Mouse (Mus musculus): Measurements from ENCODE around the gene Spata2l. TPM values are rescaled to one million over a fixed set of nuclear protein-coding genes. Genes with fewer than 3 reads are reported as not detected.
A peak's percentile ranks its signal among the peaks of the same experiment; 100 is the strongest.
"Not testable (repeated sequence)": the region's sequence is repeated elsewhere in the genome, so short reads cannot be mapped to it uniquely, and the experiment has no call there.

The Spata2l gene
- total RNA-seq (2017) = 1.8 and 3.8 TPM in 2 replicates

DNA sequence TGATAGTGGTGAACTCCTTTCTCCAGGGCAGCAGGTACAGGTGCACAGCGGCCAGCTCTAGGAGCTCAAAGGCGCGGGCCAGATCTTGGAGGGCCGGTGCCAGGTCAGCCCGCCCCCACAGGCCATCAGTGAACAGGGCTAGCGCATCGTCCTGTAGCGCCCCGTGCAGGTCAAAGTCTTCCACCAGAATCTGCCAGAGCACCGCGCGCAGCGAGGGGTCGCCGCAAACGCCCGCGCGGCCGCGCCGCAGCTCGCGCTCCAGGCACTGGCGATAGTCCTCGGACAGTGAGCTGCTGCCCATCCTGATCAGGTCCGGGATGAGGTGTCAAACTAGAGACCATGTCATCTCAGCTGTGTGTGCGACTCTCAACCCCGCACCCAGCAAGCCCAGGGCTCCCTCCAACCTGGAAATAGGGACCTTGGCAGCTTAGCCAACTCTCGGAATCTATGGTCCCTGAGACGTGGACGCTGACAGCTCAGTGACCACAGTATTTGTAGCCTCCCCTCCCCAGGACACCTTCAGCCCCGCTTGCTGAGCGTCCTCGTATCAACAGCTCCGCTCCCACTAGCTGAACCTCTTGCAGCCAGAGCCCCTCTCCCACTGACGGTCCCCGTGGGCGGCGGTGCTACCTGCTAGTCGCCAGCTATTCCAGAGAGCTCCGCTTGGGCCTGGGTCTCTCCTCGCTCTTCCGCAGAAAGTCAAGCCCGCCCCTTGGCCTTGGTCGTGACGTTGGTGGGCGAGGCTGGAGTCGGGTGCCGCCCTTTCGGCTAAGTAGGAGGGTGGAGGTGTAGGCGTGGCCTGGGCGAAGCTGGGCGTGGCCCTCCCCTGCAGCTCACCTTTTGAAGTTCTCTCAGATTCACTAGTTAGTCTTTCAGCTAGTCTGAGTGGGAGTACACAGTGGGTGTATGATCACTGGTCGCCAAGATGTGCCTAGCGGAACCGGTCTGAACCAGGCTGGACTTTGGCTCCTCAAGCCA lies at the start of gene Spata2l:
Gene Spata2l, minus strand, starts transcription at position 714 of the 978 bp plus-strand sequence.
- peak; percentile 93 for ATAC-seq (replicated peaks; ENCODE audit: low read depth, poor library complexity, severe bottlenecking)

DNA sequence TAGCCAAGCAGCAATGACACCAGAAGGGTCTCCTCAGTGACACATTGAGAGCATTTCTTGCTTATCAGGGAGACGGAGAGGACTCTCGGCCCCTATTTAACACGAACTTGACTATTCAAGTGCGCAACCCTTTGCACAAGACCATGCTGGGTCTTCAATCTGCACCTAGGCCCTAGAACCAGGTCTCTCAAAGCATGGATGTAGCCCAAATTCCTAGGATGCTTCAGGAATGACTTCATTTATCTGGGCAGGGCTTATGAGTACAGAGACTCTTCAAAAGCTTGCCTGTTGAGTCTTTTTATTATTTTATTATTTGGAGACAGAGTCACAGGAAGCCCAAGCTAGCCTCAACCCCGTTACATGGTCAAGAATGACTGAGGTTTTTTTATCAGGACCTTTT lies 48.5 kb upstream of the Spata2l start:
- no peak for ATAC-seq (replicated peaks; ENCODE audit: low read depth, poor library complexity, severe bottlenecking)

DNA sequence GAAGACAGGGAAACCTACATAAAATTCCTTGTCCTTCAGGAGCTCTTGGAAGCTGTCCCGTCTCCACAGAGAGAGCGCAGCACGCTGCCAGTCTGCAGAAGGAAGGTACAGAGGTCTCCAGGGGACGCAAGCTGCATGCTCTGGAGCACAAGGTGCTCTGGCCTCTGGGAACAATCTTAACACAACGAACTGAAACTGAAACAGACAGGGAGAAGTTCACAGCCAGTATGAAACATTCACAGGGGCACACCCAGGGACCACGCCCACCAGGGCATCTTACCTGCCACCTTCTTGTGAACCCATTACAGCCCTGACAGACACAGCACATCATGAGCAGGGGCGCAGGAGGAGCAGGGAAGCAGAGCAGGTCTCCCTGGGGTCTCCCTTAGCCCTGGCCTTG lies 48.0 kb upstream of the Spata2l start:
- no peak for ATAC-seq (replicated peaks; ENCODE audit: low read depth, poor library complexity, severe bottlenecking)

DNA sequence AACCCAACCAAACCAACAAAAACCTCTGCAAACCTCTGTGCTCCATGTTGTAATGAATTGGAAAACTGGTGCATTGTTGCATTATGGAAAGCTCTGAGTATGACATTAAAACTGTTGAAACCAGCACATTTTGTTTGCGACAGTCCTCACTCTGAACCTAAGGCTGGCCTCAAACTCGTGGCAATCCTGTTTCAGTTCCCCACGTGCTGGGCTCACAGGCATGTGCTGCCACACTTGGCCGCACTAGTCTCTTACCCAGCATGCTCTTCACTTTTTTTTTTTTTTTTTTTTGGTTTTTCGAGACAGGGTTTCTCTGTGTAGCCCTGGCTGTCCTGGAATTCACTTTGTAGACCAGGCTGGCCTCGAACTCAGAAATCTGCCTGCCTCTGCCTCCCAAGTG lies 47.0 kb upstream of the Spata2l start:
- not testable (repeated sequence) for ATAC-seq (replicated peaks; ENCODE audit: low read depth, poor library complexity, severe bottlenecking)

GRCm38 (mm10) chr8:123280302-123281094 lies 44.5 kb upstream of the Spata2l start:
- peak; percentile 65 for ATAC-seq (replicated peaks; ENCODE audit: low read depth, poor library complexity, severe bottlenecking)

DNA sequence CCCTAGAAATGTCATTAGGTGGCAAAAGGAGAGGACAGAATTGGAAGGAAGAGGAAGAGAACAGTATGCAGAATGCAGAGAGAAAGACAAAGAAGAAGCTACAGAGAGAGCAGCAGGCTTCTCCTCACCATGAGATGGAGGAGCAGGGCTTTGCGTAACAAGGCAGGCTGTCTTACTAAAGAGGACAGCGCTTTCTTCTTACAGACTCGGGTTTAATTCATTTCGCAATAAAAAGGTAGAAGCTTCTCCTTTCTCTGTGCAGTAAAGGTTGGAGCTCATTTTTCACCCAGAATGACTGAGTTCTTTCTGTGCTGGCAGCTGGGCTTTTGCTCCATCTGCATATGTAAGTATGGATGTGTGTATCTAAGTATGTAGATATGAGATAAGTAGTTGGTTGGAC lies 43.8 kb upstream of the Spata2l start:
- ATAC-seq (replicated peaks; ENCODE audit: low read depth, poor library complexity, severe bottlenecking) = 0 out of 2 replicates have a peak, but pooled peaks have one; percentile 15

- ATAC-seq (replicated peaks; ENCODE audit: low read depth, poor library complexity, severe bottlenecking) = no peak
Measured at GRCm38 (mm10) chr8:123278445-123278844, 42.4 kb upstream of the Spata2l start.

DNA sequence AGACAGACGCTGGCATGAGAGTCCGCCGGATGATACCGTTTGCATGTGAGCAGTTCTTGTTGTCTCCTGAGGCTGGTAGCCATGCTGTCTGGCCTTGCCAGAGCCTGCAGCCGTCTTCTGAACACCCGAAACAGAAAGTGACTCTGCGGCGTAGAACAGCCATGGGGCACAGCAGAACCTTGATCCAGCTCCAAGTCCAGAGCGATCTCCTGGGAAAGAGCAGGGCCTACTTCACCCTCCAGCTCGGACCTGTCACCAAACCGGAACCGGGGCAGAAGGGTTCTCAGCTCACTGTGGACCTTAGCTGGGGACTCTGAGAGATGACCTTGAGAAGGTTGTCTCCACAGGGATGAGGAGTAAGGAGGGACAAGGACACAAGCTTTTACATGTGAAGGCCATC lies 39.1 kb upstream of the Spata2l start:
- no peak for ATAC-seq (replicated peaks; ENCODE audit: low read depth, poor library complexity, severe bottlenecking)

DNA sequence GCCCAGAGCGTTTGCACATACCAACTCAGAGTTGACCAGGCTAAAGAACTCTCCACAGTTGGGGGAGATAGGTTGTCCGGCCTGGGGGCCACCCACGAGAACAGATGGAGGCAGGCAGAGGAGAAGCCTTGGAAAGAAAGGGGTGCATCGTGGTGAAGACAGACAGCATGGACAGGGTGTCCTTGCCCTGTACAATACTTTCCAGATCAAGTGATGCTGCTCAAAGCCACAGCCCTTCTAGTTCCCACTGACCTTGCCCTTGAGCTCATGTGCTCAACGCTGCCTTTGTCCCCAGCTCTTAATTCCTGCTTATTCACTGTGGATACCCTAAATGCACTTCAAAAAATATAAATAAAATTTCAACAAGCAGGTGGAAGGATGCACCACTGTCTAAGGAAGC lies 38.4 kb upstream of the Spata2l start:
- no peak for ATAC-seq (replicated peaks; ENCODE audit: low read depth, poor library complexity, severe bottlenecking)

DNA sequence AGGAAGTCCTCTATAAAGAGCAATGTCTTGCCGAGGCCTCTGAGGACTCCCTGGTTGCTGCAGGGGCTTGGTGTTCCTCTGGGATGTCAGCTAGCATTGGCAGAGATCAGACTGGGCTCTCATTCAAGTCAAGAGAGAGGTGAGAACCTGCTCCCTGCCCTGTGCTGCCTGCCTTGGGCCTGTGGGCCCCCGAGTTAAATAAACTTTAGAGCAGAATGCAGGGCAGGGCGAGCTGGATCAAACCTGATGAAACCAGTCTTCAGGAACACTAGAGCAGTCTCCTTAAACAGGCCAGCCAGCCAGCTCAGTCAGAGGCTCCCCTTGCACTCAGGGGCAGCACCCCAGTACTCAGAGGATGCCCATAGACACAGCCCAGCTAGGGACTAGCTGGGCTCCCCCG lies 35.9 kb upstream of the Spata2l start:
- no peak for ATAC-seq (replicated peaks; ENCODE audit: low read depth, poor library complexity, severe bottlenecking)

GRCm38 (mm10) chr8:123271147-123271546 lies 35.1 kb upstream of the Spata2l start:
- no peak for ATAC-seq (replicated peaks; ENCODE audit: low read depth, poor library complexity, severe bottlenecking)

DNA sequence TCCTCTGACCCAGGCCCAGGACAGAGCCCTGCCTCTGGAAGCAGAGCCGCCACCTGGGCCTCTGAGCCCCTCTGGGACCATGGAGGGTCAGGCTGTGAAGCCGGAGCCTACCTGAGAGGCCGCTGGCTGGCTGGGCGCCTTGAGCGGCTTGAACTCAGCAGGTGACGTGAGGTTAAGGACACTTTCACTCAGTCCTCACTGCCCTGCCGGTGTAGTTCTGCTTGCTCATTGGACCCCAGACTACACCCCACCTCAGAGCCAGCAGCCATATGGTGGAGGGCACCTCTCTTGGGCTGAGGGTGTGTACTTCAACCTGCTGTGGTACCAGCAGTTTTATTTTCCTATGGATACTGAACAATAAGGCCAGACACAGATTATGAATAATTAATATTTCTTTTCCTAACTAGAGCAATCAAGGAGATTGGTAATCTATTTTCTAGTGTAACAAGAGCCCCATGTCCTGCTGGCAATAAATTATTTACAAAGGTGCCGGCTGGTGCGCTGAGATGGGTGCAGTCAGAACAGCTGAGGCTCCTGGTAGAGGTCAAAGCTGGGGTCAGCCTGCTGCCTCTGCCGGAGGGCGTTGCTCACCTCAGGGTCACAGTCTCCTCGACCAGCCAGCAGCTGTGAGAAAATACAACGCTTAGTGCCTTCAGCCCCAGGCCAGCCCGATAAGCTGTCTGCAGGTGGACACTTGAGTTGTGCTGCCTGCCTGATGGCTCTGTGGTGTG lies 32.1 kb upstream of the Spata2l start:
- ATAC-seq (replicated peaks; ENCODE audit: low read depth, poor library complexity, severe bottlenecking) = no peak

DNA sequence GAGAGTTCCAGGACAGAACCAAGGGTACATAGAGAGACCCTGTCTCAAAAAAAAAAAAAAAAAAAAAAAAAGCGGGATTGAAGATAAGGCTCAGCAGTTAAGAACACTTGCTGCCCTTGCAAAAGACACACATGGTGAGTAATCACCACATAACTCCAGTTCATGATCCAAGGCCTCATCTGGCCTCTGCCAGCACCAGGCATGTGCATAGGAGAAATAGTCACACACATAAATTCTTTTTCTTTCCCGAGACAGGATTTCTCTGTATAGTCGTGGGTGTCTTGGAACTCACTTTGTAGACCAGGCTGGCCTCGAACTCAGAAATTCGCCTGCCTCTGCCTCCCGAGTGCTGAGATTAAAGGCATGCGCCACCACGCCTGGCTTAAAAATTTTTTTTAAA lies 21.6 kb upstream of the Spata2l start:
- ATAC-seq (replicated peaks; ENCODE audit: low read depth, poor library complexity, severe bottlenecking) = not testable (repeated sequence)

DNA sequence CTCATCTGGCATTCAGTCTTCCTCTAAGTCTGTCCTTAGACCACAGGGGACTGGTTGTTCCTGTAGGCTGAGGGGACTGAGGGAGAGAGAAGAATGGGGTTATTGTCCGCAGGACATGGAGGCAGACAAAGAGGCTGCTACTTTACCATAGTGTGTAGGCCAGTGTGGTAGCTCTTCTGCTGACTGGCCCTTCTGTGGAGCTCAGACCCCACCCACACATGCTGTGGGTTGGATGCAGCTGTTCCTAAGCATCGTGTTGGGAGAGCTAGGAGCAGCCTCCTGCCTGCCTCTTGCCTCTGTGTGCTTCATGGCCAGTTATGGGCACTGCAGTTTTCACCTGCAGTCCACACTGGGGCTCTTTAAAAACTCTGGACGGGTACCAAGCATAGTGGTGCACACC lies 21.1 kb upstream of the Spata2l start:
- no peak for ATAC-seq (replicated peaks; ENCODE audit: low read depth, poor library complexity, severe bottlenecking)

GRCm38 (mm10) chr8:123255170-123255569 lies 19.1 kb upstream of the Spata2l start:
- ATAC-seq (replicated peaks; ENCODE audit: low read depth, poor library complexity, severe bottlenecking) = no peak

DNA sequence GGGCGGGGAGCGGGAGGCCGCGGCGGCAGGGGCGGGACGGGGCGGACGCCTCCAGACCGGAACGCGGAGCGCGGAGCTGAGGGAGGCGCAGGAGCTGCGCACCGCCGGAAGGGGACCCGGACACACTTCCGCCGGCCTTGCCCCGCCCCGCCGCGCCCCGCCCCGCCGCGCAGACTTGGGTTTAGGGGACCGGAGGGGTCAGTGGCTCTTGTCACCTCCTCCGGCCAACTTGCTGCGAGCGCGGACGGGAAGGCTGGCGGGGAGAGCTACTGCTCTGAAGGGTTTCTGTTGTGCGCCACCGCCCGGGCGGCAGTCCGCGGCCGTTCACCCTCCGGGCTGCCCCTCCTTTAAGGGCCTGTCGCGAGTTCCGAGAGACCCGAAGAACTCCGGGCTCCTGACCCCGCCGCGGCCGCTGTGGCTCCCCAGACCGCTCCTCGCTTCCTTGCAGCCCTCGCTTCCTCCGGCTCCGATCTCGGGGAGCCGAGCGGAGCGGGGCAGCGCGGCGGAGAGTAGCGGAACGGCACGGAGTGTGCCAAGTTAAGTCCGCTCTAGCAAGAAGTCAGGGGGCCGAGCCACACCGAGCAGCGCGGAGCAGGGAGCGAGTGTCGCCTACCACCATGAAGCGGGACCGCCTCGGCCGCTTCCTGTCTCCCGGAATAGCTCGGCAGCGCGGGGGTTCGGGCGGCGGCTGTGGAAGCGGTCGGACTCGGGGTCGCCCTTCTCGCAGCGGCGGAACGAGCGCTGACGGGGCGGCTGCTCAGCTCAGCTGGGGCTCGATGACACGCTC lies 18.3 kb upstream of the Spata2l start, which contains the start of the genes Zfp276 and Vps9d1:
Gene Zfp276, plus strand, starts transcription at position 97 of the 787 bp plus-strand sequence.
Gene Vps9d1, minus strand, starts transcription at position 250 of the 787 bp plus-strand sequence.
- ATAC-seq (replicated peaks; ENCODE audit: low read depth, poor library complexity, severe bottlenecking) = peak; percentile 81

DNA sequence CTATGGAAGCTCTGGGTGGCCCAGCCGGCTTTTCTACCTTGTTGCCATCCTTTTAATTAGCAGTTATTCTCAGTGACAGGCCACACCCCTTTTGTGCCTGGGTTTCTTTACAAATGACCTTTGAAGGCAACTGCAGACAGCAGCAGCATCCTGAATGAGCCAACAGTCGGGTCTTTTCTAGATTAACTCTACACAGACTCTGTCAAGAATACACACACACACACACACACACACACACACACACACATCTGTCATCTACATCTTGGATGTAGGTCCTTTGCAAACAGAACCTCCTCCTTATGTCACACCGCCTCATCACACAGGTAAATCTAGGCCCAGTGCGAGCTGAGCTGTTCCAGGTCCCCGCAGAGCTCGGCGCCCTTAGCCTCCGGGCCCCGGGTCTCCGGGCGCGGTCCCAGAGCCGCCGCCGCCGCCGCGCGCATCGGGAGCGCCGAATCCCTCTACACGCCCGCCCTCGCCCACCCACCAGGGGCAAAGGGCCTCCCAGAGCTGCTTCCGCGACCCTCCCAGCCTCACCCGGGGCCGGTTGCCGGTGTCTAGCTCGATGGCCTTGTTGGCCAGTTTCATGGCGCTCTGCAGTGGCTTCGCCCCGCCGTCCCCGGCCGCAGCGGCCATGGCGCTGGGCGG lies 17.5 kb upstream of the Spata2l start:
- ATAC-seq (replicated peaks; ENCODE audit: low read depth, poor library complexity, severe bottlenecking) = no peak

DNA sequence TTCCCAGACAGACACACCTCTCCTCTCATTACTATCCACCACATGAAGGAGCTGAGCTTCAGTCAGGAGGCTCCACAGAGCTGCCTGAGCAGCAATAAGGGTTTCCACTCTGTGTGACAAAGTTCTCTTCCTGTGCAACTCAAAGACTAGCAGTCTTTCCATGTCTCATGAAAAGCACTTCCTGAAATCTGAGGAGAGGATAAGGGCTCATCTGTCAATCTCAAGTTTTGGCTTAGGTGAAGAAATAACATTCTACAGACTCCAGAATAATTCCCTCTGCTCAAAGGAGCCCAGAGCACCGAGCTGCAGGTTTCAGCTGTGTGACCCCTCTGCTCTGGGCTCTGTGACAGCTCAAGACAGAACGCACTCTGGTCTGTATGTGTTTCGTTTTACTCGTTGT lies 16.9 kb upstream of the Spata2l start:
- ATAC-seq (replicated peaks; ENCODE audit: low read depth, poor library complexity, severe bottlenecking) = no peak

DNA sequence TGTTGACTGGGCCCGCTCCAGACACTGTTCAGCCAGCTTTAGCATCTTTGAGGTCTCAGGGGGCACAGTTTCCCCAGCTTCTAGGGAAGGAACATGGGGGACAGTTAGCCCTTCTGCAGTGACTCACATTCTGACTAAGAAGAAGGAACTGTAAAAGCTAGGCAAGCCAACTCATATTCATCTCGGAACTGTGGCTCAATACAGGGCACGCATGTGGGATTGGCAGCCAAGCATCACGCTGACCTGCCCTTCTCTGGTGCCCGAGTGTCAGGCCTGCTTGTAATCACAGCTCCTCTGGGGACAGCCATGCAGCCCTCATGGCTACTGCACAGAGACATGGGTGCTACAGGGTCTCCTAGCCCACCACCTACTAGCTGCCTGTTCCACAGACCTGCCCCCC lies 14.9 kb upstream of the Spata2l start:
- ATAC-seq (replicated peaks; ENCODE audit: low read depth, poor library complexity, severe bottlenecking) = no peak
